Mouse (Mus musculus) mature B cell (primary cell): Measurements from ENCODE around the gene Akap12.

Experiments
- in situ Hi-C: fragments of 300-500 bp; cut with MboI; formaldehyde crosslinking; loops from 2 replicates; pipeline ENCODE4 v1.14.3; 2019

Gene Akap12

DNA sequence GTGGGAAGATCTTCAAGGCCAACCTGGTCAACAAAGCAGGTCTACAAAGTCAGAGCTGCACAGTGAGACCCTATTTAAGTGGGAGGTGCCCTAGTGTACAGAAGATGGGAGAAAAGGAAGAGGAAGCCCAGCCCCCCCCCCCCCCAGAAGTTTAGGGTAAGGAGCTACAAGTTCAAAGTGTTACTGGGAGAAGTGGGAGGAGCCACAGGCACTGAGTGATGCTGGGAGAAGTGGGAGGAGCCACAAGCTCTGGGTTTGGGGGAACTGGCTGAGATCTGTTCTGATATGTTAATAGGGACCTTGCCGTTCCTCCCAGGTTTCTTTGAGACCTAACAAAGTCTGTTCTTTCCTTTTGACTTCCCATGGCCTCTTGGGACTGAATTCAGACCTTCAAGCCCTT is 18.6 kb downstream of the Akap12 start:
- in situ Hi-C loops, result no loop called here

DNA sequence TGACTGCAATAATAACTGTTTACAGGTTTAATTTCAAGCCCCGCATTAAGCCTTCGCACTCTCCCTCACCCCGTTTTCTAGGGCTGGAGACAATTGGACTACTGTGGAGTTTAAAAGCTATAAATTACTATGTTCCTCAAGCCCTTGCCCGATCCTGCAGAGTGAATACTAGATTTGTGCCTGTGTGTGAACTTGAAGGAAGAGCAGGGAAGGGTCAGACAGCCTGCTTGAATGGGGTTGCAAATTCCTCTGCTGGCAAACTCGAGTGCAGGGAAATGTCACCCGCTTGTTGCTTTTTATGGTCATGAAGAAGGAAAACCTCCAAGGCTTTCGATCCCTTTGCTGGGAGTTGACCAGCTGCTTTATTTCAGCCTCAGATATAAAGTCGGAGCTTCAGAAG is 19.6 kb downstream of the Akap12 start:
- in situ Hi-C loops, result no loop called here

DNA sequence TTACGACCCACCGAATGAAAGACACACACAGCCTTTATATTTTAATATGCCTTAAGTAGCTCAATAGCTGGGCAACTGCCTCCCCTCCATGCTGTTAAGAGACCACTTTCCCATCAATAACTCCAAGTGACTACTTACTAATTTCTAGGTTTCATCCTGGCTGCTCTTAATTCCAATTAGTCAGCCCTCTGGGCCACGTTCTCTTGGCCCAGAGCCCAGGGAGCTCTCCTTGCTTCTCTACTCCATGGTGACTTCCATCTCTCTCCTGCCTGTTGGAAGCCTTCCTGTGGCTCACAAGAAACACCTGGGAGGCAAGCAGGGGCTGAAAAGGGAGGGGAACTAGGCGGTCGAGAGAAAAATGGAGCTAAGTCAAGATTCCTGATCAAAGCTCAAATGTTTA is 23.0 kb downstream of the Akap12 start:
- in situ Hi-C loops, result no loop called here

DNA sequence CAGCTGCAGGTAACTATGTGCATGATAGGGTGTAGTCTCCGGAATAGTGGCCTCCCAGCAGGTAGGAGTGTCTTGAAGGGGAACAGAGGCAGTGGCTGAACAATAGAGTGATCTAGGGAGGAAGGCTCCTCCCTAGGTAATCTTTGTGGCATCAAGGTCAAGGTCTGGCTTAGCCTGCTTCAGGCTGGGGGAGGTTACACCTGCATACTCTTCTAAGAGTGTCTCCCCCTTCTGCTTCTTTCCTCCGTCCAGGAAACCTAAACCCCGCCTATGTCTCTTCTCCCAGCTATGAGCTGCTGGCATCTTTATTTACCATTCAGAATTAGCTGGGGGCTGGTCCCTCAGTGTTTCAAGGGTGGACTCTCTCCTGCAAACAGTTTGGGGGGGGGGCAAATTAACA is 23.5 kb downstream of the Akap12 start:
- in situ Hi-C loops, result no loop called here

DNA sequence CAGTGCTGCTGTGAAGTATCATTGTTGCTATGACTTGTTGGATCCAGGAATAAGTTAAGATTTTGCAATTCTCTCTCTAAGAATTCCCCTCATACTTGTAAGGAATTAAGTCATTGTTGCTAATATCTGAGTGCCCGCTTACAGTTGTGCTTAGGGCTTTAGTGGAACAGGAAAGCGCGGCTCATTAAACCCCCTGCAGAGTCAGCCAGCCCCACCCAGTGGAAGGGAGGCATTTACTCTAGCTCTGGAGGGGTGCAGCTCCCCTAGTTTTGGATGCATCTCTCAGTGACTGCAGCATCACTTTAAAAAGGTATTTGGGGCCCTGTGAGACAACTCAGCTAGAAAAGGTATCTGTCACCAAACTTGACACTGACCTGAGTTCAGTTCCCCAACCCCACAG is 24.0 kb downstream of the Akap12 start:
- in situ Hi-C loops, result no loop called here

DNA sequence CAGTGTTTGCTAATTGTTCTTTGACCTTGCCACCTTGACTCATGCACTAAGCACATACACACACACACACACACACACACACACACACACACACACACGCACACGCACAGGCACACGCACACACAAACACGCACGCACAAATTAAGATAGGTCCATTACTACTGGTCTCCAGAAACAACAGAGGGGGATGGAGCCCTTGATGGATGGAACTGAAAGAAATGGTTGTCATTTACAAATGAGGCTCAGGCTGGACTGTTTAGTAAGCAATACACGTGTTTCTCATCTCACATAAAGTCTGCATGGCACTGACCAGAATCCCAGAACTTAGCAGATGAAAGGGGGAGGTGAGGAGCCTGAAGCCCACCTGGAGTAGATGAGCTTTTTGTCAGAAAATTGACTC is 24.4 kb downstream of the Akap12 start:
- in situ Hi-C loops, result no loop called here

DNA sequence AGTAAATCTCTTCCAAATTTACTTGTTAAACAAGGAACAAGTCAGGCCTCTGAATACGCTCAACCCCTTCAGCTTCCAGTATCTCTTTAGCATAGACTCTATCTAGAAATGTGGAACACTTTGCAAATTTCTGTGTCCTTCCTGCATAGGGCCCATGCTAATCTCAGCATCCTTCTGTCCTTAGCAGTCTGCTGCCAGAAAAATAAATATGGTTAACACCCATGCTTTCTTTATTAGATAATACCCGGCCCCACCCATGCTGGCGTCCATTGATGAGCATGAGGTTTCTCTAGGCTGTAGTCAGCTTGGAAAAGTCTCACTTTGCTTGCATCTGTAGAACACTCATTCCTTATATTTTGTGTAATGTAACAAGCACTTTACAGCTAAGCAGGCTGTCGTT is 27.2 kb downstream of the Akap12 start:
- in situ Hi-C loops, result no loop called here

DNA sequence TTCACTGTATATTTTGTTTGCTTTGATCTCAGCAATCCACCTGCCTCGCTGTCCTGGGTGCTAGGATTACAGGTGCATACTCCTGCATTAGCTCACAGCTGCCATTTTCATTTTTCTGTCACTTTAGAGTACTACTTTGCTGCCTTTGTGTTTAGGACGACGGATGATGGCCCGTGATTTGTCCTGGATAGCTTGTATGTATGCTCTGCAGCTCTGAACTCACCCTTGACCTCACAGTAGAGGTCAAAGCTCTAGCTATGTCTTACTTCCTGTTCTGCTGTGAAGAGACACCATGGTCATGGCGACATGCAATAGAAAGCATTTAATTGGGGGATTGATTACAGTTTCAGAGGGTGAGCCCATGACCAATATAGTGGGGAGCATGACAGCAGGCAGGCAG is 37.4 kb downstream of the Akap12 start:
- in situ Hi-C loops, result no loop called here

DNA sequence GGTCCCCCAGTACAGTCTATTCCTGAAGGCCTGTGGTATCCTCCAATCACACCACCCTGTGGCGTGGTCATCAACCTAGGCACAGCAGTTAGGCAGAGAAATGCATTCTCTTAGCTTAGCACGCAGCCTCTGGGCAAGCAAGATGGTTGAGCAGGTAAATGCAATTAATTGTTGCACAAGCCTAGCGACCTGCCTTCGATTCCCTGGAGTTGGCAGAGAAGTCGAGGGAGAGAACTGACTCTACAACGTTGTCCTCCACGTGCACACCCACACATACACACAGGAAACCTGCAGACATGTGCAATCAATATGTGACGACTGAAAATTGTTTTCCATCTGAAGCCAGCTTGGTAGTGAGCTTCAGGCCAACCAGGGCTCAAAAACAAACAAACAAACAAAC is 57.7 kb downstream of the Akap12 start:
- in situ Hi-C loops, result no loop called here

DNA sequence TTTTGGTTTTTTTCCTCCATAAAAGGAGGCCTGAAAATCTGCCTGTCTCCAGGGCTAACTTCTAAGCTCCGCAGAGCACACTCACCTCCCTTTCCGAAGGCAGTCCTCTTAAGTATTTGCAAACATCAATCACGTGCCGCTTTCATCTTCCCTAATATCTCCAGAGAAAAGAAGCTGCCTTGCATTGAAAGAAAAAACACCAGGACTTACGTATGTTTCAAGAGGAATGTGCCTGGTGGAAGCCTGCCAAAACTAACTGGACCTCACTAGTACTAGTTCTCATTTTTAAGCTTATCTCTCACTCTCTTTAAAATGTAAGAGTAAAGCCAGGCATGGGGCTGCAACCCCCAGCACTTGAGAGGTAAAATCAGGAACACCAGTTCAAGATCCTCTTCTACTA is 59.4 kb downstream of the Akap12 start:
- in situ Hi-C loops, result no loop called here

DNA sequence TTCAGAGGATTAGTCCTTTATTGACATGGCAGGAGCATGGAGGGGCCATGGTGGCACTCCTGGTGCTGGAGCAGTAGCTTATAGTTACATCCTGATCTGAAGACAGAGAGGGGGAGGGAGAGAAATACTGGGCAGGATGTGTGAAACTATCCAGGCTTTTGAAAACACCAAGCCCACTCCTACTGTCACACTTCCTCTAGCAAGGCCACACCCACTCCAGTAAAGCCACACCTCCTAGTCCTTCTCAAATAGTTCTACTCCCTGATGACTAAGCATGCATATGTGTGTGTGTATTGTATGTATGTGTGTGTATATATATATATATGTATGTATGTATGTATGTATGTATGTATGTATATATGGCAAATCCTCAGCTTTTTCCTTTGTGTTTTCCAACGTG is 61.5 kb downstream of the Akap12 start:
- in situ Hi-C loops, result no loop called here

DNA sequence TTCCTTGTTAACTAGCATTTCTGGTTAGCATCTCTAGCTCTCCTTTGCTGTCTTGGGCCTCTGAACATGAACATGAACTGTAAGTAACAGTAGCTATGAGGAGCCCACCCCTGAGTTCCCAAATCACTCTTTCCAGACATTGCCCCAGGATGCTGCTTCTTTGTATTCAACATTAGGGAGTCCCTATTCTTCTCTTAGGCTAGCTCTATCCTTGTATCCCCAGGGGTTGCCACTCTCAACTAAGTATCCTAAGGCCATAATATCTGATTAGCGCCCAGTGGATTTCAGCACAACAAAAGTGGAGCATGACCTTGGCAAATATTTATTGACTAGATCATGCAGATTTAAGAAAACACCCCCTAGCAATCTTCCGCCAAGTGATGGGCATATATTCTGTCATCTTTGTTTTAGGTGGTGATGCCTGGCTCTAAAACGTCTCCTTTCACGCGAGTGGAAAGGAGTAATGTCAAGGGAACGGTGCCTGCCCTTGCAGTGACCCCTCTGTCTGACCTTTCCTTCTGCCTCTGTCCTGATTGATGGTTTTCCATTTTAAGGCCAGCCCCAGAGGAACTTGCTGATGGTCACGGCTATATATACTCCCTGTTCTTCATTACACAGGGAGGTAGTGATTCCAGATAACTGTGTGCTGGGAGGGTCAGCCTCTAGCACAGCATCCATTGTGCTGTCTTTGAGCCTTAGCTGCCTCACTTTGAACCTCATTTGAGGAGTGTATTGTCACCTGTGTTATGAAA is 66.2 kb downstream of the Akap12 start:
- in situ Hi-C loops, result loop anchor here (10.0 kb wide), 1 partner anchor 338 kb away; no protein-coding TSS in a partner anchor

DNA sequence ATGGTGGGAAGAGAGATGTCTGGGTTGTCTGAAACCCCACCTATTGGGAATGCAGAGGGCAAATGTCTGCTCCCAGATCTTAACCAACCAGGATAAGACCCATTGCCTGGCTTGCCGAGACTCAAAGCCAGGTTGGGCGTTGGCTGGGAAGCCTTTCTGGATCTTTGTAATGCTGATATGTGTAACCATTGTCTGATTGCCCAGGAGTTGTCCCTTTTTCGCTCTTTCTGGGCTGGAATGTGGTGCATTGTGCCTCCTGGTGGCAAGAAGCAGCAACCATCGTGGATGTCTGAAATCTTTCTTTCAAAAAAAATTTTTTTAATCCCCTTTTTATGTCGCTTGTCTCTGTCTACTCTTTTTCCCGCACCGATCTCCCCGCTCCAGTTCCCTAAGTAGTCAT is 67.1 kb downstream of the Akap12 start:
- in situ Hi-C loops, result loop anchor here (10.0 kb wide), 1 partner anchor 339 kb away; no protein-coding TSS in a partner anchor

DNA sequence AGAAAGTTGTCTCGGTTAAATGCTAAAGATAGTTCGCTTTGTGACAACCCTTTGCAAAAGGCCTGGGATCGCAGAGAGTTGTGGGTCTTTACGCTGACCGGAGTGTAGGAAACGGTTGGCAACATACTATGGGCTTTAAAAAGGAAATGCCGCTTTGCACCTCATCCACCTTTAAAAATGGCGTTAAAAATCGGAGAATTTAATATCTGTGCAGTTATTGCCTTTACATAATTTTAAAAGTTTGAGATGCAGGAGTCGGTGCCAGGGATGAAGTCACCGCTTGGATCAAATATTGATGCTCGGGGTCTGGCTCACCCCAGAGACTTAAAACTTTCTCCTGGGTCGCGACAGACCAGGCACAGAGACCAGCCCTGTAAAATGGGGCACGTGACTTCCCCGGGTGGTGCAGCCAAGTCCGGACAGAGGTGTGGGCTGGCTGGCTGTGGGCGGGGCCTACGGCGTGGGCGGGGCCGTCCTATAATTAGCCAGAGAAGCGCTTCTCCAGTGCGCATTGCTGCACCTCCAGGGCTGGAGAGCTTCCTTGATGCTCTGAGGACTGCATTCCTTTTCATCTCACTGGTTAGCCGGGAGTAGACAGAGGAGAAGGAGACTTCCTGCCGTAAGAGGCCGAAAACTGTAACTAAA is 68.0 kb downstream of the Akap12 start:
- in situ Hi-C loops, result loop anchor here (10.0 kb wide), 1 partner anchor 339 kb away; no protein-coding TSS in a partner anchor

DNA sequence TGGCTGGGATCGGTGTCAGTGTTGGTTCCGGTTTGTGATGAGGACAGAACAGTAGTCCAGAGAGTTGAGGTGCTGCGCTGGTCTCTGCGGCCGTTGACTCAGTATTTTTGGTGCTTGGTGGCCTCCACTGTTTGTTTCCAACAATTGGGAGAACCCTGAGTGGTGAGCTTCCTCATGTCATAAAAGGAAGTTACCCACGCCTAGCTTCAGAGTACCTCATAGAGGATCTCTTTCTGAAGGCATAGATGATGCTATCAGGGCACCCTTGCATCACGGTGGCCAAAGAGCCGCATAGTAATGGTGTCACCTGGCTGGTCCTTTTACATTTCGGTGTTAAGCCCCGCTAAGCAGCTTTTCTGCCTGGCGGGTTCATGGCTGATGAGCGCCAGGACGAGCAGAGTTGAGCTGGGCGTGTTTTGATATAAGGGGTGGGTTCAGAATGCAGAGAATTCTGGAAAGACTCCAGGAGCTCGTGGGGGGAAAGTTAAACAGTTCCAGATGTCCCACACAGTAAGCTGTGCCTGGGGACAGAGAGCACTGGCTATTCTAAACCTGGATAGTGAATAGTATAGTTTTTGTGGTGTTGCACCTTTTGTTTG is 72.8 kb downstream of the Akap12 start:
- in situ Hi-C loops, result loop anchor here (10.0 kb wide), 1 partner anchor 344 kb away; no protein-coding TSS in a partner anchor

DNA sequence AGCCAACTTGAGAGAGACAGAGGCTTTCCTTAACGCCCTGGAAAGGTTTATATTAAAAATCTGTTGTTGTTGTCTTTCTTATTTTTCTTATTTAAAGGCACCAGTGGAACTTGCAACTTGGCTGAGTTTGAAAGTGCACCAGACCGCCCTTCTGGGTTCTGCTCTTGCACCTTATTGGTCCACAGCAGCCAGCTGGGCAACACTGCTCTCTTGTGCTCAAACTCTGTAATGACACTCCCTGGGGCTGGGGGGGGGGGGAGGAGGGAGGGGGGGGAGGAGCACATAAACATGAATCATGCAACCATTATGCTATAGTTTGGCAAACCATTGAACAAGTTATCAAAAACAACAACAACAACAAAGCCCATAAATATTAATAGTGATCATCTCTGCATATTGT is 75.2 kb downstream of the Akap12 start:
- in situ Hi-C loops, result no loop called here

DNA sequence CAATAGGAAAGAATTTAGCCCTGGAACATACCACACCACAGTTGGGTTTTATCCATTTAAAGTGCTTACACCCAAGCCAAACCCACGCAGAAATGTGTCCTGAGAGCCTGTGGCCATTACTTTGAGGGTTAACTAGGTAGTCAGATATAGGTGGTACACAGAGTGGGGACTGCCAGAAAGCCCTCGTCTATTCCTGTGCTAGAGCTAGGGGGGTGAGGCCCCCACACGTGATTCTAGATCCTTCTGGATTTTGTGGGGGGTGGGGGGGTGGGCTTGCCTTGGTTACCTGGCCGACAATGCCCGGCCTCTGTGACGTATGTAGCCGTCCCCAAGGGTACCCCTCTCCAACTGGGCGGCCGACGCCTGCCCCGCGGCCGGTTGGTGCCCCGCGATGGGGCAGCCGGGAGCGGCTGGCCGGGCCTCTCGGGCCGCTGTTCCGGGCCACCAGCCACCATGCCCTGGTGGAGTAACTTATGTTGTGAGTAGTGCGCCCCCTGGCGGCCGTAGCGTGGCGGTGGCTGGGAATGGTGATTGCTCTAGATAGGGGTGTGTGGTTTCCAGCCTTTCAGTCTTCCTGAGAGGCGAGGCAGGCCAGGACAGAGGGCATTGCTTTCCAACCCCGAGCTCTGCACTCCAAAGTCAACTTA is 80.4 kb downstream of the Akap12 start:
- in situ Hi-C loops, result no loop called here

DNA sequence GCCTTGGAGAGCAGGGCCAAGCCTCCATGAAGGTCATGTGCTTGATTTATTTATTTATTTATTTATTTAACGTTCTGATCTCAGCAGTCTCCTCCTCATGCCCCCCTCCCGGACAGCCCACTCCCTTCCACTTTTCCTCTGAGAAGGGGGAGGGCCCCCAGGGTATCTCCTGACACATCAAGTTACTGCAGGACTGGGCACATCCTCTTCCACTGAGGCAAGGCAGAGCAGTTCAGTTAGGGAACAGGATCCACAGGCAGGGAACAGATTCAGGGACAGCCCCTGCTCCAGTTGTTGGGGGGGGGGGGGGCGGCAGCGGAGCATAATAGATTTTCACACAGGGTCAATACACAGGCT is 80.9 kb downstream of the Akap12 start:
- in situ Hi-C loops, result no loop called here

DNA sequence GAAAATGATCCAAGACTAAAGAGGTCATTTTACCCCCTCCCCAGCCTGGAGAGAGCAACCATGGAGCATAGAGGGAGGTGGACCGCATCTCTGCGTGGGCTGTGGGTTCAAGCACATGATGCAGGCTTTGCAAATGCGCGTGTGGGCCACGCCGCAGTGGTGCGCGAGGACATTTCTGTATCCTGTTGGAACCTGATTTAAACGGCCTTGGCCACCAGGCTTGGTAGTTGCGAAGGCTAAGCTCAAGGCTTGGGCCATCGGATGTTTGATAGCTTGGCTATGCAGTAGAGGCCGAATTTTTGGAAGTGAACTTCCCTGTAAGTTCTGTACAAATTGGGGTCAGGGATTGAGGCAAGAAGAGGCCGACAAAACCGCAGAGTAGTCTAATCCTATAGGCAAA is 81.4 kb downstream of the Akap12 start:
- in situ Hi-C loops, result no loop called here

DNA sequence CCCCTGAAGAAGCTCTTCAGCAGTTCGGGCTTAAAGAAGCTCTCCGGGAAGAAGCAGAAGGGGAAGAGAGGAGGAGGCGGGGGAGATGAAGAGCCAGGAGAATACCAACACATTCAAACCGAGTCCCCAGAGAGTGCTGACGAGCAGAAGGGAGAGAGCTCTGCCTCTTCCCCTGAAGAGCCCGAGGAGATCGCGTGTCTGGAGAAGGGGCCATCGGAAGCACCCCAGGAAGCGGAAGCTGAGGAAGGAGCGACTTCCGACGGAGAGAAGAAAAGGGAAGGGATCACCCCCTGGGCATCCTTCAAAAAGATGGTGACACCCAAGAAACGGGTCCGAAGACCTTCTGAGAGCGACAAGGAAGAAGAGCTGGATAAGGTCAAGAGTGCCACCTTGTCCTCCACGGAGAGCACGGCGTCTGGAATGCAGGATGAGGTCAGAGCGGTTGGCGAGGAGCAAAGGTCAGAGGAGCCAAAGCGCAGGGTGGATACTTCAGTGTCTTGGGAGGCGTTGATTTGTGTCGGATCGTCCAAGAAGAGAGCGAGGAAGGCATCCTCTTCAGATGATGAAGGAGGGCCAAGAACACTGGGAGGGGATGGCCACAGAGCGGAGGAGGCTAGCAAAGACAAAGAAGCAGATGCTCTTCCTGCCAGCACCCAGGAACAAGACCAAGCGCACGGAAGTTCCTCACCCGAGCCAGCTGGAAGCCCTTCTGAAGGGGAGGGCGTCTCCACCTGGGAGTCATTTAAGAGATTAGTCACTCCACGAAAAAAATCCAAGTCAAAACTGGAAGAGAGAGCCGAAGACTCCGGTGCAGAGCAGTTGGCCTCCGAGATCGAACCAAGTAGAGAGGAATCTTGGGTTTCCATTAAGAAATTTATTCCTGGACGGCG is 88.4 kb downstream of the Akap12 start:
- in situ Hi-C loops, result no loop called here

DNA sequence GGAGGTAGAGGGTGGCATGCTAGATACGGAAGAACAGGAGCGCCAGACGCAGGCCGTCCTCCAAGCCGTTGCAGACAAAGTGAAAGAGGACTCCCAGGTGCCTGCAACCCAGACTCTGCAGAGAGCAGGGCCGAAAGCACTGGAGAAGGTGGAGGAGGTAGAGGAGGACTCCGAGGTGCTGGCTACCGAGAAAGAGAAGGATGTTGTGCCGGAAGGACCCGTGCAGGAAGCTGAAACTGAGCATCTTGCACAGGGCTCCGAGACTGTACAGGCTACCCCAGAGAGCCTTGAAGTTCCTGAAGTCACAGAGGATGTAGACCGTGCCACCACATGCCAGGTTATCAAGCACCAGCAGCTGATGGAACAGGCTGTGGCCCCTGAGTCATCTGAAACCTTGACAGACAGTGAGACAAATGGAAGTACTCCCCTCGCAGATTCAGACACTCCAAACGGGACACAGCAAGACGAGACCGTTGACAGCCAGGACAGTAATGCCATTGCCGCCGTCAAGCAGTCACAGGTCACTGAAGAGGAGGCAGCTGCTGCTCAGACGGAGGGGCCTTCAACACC is 89.8 kb downstream of the Akap12 start:
- in situ Hi-C loops, result no loop called here
